9 mouse cellular contexts compared by ENCODE assay signal in the genomic region with DNA sequence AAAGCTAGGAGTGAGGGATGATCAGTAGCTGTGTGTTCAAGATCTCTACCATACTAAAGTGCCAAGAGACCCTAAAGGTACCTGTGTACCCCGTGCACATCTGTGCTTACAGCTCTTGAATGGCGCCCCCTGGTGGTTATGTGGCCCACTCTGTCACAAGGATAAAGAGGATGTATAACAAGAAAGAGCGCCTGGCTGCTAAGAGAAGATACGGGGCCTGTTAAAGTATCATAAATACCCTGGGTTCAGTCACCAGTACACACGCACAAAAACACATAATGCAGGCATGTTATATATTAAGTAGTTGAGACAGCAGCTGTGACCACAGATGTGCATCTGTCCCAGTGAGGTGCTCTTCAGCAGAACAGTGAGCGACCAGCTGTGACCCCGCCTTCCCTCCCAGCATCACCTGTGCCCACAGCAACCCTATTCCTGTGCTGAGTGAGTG. TPM values are rescaled to one million over a fixed set of nuclear protein-coding genes. Genes with fewer than 3 reads are reported as not detected.
DNase-seq lines count a peak whose midpoint lies in the region; ATAC-seq and TF ChIP-seq lines count a peak whose summit lies in the region.
"Had no signal": no experiment of that assay in that cellular context is flagged by ENCODE, and none has a peak within 500 bp of the region (broad histone marks: within the 10 kb centered on the region; RNA-seq: fewer than 3 reads in every experiment).

No protein-coding gene starts in this region.

- H3K27ac ChIP-seq in MEL (ENCODE audit: control insufficient read depth, low read depth, low read length): no peak overlapping the region
- H3K27ac ChIP-seq in hindbrain, embryonic 13.5 days: peak overlapping the region; percentile 35
- H3K27ac ChIP-seq: limb, embryonic 15.5 days had no signal

- ATAC-seq in hindbrain, embryonic 13.5 days (ENCODE audit: low FRiP score): peak; percentile 25; the same call in 1 of the 2 replicates
- ATAC-seq in neutrophil, adult 5-6 weeks (ENCODE audit: extremely low read depth, insufficient number of reproducible peaks, low FRiP score, poor library complexity, severe bottlenecking): peak; percentile 53

- TF ChIP-seq CTCF in MEL (IDR thresholded peaks at IDR 0.05 in 2 of 3, conservative IDR thresholded peaks at IDR 0.05 in 1 of 3; ENCODE audit: control insufficient read depth in 1 of 3, insufficient read depth in 1 of 3, low read depth in 2 of 3, low read length in 3 of 3, poor library complexity in 1 of 3, severe bottlenecking in 1 of 3): peak; percentile 77 to 90 (median 89)
- peak; percentile 72 for TF ChIP-seq CTCF in lung, adult 2 months (IDR thresholded peaks at IDR 0.05; ENCODE audit: insufficient read depth, low read length)

- H3K4me3 ChIP-seq in MEL (ENCODE audit: control insufficient read depth in 1 of 2, insufficient read depth in 1 of 2, low read depth in 2 of 2, low read length in 2 of 2): no peak overlapping the region
- H3K4me3 ChIP-seq in hindbrain, embryonic 13.5 days: no peak overlapping the region
- H3K4me3 ChIP-seq in lung, adult 2 months (replicated peaks; ENCODE audit: extremely low read depth, low read depth, low read length): no peak overlapping the region
- H3K4me3 ChIP-seq: limb, embryonic 15.5 days had no signal

- no peak for TF ChIP-seq POLR2A in MEL (IDR thresholded peaks at IDR 0.05; ENCODE audit: control insufficient read depth in 1 of 2, insufficient read depth in 1 of 2, low read depth in 1 of 2, low read length in 2 of 2, poor library complexity in 1 of 2)
- no peak for TF ChIP-seq POLR2A in lung, adult 2 months (IDR thresholded peaks at IDR 0.05; ENCODE audit: borderline replicate concordance, extremely low read depth, low read depth, low read length)

- no peak overlapping the region for H3K9ac ChIP-seq in MEL (ENCODE audit: control insufficient read depth, low read depth, low read length, poor library complexity, severe bottlenecking)
- H3K9ac ChIP-seq in hindbrain, embryonic 13.5 days: no peak overlapping the region
- H3K9ac ChIP-seq: limb, embryonic 15.5 days had no signal

- intact Hi-C loops in heart, postnatal 25 days (cut with DNase I): no loop called here

- H3K9me3 ChIP-seq in MEL (replicated peaks; ENCODE audit: insufficient read depth, low read length): no peaks in the 10 kb centered on the region
- no peaks in the 10 kb centered on the region for H3K9me3 ChIP-seq in hindbrain, embryonic 13.5 days
- H3K9me3 ChIP-seq: limb, embryonic 15.5 days had no signal

- no peaks in the 10 kb centered on the region for H3K79me2 ChIP-seq in MEL (ENCODE audit: control insufficient read depth, insufficient read depth, low read length, poor library complexity)

- no peak overlapping the region for H3K4me2 ChIP-seq in hindbrain, embryonic 13.5 days
- H3K4me2 ChIP-seq: limb, embryonic 15.5 days had no signal

- 57% methylated on average over 7 of the region's 7 CpGs for WGBS in hindbrain, embryonic 13.5 days
- WGBS in lung, adult 2 months: 51% methylated on average over 7 of the region's 7 CpGs

- peak; percentile 68 for TF ChIP-seq RAD21 in MEL (IDR thresholded peaks at IDR 0.05; ENCODE audit: low read depth, low read length)

- H3K4me1 ChIP-seq in MEL (ENCODE audit: control insufficient read depth in 1 of 2, insufficient read depth in 2 of 2, low read length in 2 of 2): no peaks in the 10 kb centered on the region
- H3K4me1 ChIP-seq in hindbrain, embryonic 13.5 days (replicated peaks): peaks cover 19% of the 10 kb centered on the region
- no peaks in the 10 kb centered on the region for H3K4me1 ChIP-seq in lung, adult 2 months (ENCODE audit: control insufficient read depth, insufficient read depth, low read length)

- DNase-seq in heart, adult 8-10 months (ENCODE audit: low spot score): peak; percentile 53
- no peak for DNase-seq in heart, postnatal 25 days (ENCODE audit: low spot score)
- peak; percentile 86 for DNase-seq in MEL (ENCODE audit: low read depth, low spot score)
- peak; percentile 76 for DNase-seq in embryo, embryonic 11 days
- DNase-seq in lung, adult 2 months: peak; percentile 58
- DNase-seq in layer of hippocampus, adult 18-20 months (ENCODE audit: low spot score in 2 of 2): no peak

- no peaks in the 10 kb centered on the region for H3K27me3 ChIP-seq in MEL (ENCODE audit: control insufficient read depth in 1 of 2, insufficient read depth in 2 of 2, low read length in 2 of 2)
- no peaks in the 10 kb centered on the region for H3K27me3 ChIP-seq in hindbrain, embryonic 13.5 days
- H3K27me3 ChIP-seq: limb, embryonic 15.5 days had no signal

- H3K36me3 ChIP-seq in MEL (ENCODE audit: control insufficient read depth in 1 of 2, insufficient read depth in 2 of 2, low read length in 2 of 2): no peaks in the 10 kb centered on the region
- peaks cover 66% of the 10 kb centered on the region for H3K36me3 ChIP-seq in hindbrain, embryonic 13.5 days

- TF ChIP-seq EP300 in MEL (IDR thresholded peaks at IDR 0.05; ENCODE audit: low read depth in 1 of 2, low read length in 2 of 2): no peak

TF ChIP-seq in MEL, 35 proteins besides CTCF, POLR2A, EP300 and RAD21:
- no peak for TF ChIP-seq ETS1 (IDR thresholded peaks at IDR 0.05; ENCODE audit: low read depth, low read length)
- peak; percentile 94 for TF ChIP-seq SMC3 (IDR thresholded peaks at IDR 0.05; ENCODE audit: low read depth, low read length)
- TF ChIP-seq UBTF (IDR thresholded peaks at IDR 0.05; ENCODE audit: borderline replicate concordance, insufficient read depth, low read depth, low read length): no peak
- peak; percentile 69 for TF ChIP-seq ZC3H11A (IDR thresholded peaks at IDR 0.05; ENCODE audit: low read depth, low read length)
- no peak for TF ChIP-seq CHD1 (IDR thresholded peaks at IDR 0.05; ENCODE audit: low read depth, low read length)
- peak; percentile 87 for TF ChIP-seq ZNF384 (IDR thresholded peaks at IDR 0.05; ENCODE audit: low read depth, low read length)
- TF ChIP-seq POLR2AphosphoS2 (IDR thresholded peaks at IDR 0.05; ENCODE audit: low read length): 0 out of 2 replicates have a peak, but pooled peaks have one; percentile 38

RNA-seq across cellular contexts. Expression of a gene that starts 30.7 kb away (rescaled TPM):
- total RNA-seq in heart, adult 8-10 months (2022): 1,000 to 10,000 TPM; 2,287 to 2,565 (median 2,388) TPM
- total RNA-seq in heart, postnatal 25 days (2021): 1,000 to 10,000 TPM; 1,585 to 1,668 TPM
- 121 and 141 TPM in 2 replicates for total RNA-seq in MEL (2012; rRNA removed)
- 100 to 1,000 TPM; 181 to 268 TPM for polyA plus RNA-seq in MEL (2012; ENCODE audit: insufficient read depth in 1 of 2, insufficient read length in 2 of 2, low read depth in 1 of 2, low replicate concordance in 2 of 2, missing spikeins in 1 of 2)
- 237 and 256 TPM in 2 replicates for polyA plus RNA-seq in hindbrain, embryonic 13.5 days (2015; fragmentation: Nextera tagmentation; extraction: Ambion mirVana)
- 144 and 162 TPM in 2 replicates for polyA plus RNA-seq in lung, adult 2 months (2012; rRNA removed)
- total RNA-seq in neutrophil, adult 5-6 weeks (2017): 18.0 and 26.8 TPM in 2 replicates
- 10 to 100 TPM; 65.3 to 66.5 TPM for total RNA-seq in layer of hippocampus, adult 18-20 months (2021)

RNA-seq across cellular contexts. Expression of a gene that starts 59.9 kb away (rescaled TPM):
- total RNA-seq in heart, adult 8-10 months (2022): 10 to 100 TPM; 28.5 to 39.5 (median 31.3) TPM
- 10 to 100 TPM; 27.7 to 29.9 TPM for total RNA-seq in heart, postnatal 25 days (2021)
- total RNA-seq in MEL (2012; rRNA removed): 11.8 and 14.8 TPM in 2 replicates
- polyA plus RNA-seq in MEL (2012; ENCODE audit: insufficient read depth in 1 of 2, insufficient read length in 2 of 2, low read depth in 1 of 2, low replicate concordance in 2 of 2, missing spikeins in 1 of 2): 10 to 100 TPM in 1 of 2 experiments, not detected in 1; 19.1 TPM
- 18.3 and 18.5 TPM in 2 replicates for polyA plus RNA-seq in hindbrain, embryonic 13.5 days (2015; fragmentation: Nextera tagmentation; extraction: Ambion mirVana)
- polyA plus RNA-seq in lung, adult 2 months (2012; rRNA removed): 60.0 and 65.8 TPM in 2 replicates
- 64.9 and 67.2 TPM in 2 replicates for total RNA-seq in neutrophil, adult 5-6 weeks (2017)
- total RNA-seq in layer of hippocampus, adult 18-20 months (2021): 10 to 100 TPM; 25.6 to 26.0 TPM

Comparison
In these comparisons a context has a peak if more than half of its experiments do, and no peak if none do; other contexts are left out.
1. DNase-seq: peak in heart, adult 8-10 months (single experiment), MEL (single experiment), embryo, embryonic 11 days (single experiment) and lung, adult 2 months (single experiment); none in heart, postnatal 25 days (single experiment) and layer of hippocampus, adult 18-20 months (0 of 2).
2. RNA of a gene that starts 30.7 kb away (total RNA-seq): 2,287 to 2,565 TPM in heart, adult 8-10 months and 1,585 to 1,668 TPM in heart, postnatal 25 days; 121 to 141 TPM in MEL, 65.3 to 66.5 TPM in layer of hippocampus, adult 18-20 months and 18.0 to 26.8 TPM in neutrophil, adult 5-6 weeks; every median in the first group is over 10 times any median in the second.